Mouse (Mus musculus): Measurements from ENCODE around the gene Vps13a. TPM values are rescaled to one million over a fixed set of nuclear protein-coding genes. Genes with fewer than 3 reads are reported as not detected.

Gene Vps13a
- polyA plus RNA-seq, 1 experiment from 2014 or later: 7.4 TPM

GRCm38 (mm10) chr19:16684210-16684609, 96.5 kb downstream of the Vps13a start:
- Histone ChIP-seq H3K27ac (replicated peaks; ENCODE audit: low read depth, low read length) (no peak overlapping the region), H3K36me3 (replicated peaks; ENCODE audit: control insufficient read depth, insufficient read depth, low read depth, low read length) (no peaks in the 10 kb centered on the region)
- DNase-seq (ENCODE audit: low spot score): no peak

GRCm38 (mm10) chr19:16625610-16626395, 154.9 kb downstream of the Vps13a start:
- no peak overlapping the region for H3K9ac ChIP-seq (replicated peaks; ENCODE audit: low read length)
- no peak overlapping the region for H3K4me3 ChIP-seq (ENCODE audit: low read depth, low read length)
- ATAC-seq (replicated peaks; ENCODE audit: insufficient number of reproducible peaks, low FRiP score, low TSS enrichment, low read depth) (no peak), DNase-seq (ENCODE audit: low spot score) (no peak)
- no peaks in the 10 kb centered on the region for H3K27me3 ChIP-seq (ENCODE audit: control insufficient read depth, insufficient read depth, low read length)
- no peak overlapping the region for H3K27ac ChIP-seq (replicated peaks; ENCODE audit: low read depth, low read length)
- no peak overlapping the region for H3K4me2 ChIP-seq (ENCODE audit: low read depth, low read length)
- no peaks in the 10 kb centered on the region for H3K4me1 ChIP-seq (ENCODE audit: control insufficient read depth, insufficient read depth, low read length)
- H3K9me3 ChIP-seq (replicated peaks; ENCODE audit: control insufficient read depth, low read length): no peaks in the 10 kb centered on the region
- 33% methylated on average over 14 of the region's 14 CpGs for WGBS
- H3K36me3 ChIP-seq (replicated peaks; ENCODE audit: control insufficient read depth, insufficient read depth, low read depth, low read length): no peaks in the 10 kb centered on the region

More at GRCm38 (mm10) chr19:16684210-16684609, 96.5 kb downstream of the Vps13a start:
- no peak for ATAC-seq (replicated peaks; ENCODE audit: insufficient number of reproducible peaks, low FRiP score, low TSS enrichment, low read depth)
- Histone ChIP-seq H3K4me3 (ENCODE audit: low read depth, low read length) (no peak overlapping the region), H3K27me3 (ENCODE audit: control insufficient read depth, insufficient read depth, low read length) (no peaks in the 10 kb centered on the region), H3K9ac (replicated peaks; ENCODE audit: low read length) (no peak overlapping the region), H3K4me2 (ENCODE audit: low read depth, low read length) (no peak overlapping the region), H3K9me3 (replicated peaks; ENCODE audit: control insufficient read depth, low read length) (no peaks in the 10 kb centered on the region), H3K4me1 (ENCODE audit: control insufficient read depth, insufficient read depth, low read length) (no peaks in the 10 kb centered on the region)
- 84% methylated on average over 2 of the region's 2 CpGs for WGBS

GRCm38 (mm10) chr19:16624994-16625393, 155.7 kb downstream of the Vps13a start:
- Histone ChIP-seq H3K36me3 (replicated peaks; ENCODE audit: control insufficient read depth, insufficient read depth, low read depth, low read length) (no peaks in the 10 kb centered on the region), H3K4me3 (ENCODE audit: low read depth, low read length) (no peak overlapping the region), H3K9me3 (replicated peaks; ENCODE audit: control insufficient read depth, low read length) (no peaks in the 10 kb centered on the region), H3K4me2 (ENCODE audit: low read depth, low read length) (no peak overlapping the region), H3K27me3 (ENCODE audit: control insufficient read depth, insufficient read depth, low read length) (no peaks in the 10 kb centered on the region), H3K4me1 (ENCODE audit: control insufficient read depth, insufficient read depth, low read length) (no peaks in the 10 kb centered on the region), H3K27ac (replicated peaks; ENCODE audit: low read depth, low read length) (no peak overlapping the region), H3K9ac (replicated peaks; ENCODE audit: low read length) (no peak overlapping the region)
- ATAC-seq (replicated peaks; ENCODE audit: insufficient number of reproducible peaks, low FRiP score, low TSS enrichment, low read depth) (no peak), DNase-seq (ENCODE audit: low spot score) (no peak)

GRCm38 (mm10) chr19:16623154-16623553, 157.6 kb downstream of the Vps13a start:
- Histone ChIP-seq H3K9me3 (replicated peaks; ENCODE audit: control insufficient read depth, low read length) (no peaks in the 10 kb centered on the region), H3K4me3 (ENCODE audit: low read depth, low read length) (no peak overlapping the region), H3K27me3 (ENCODE audit: control insufficient read depth, insufficient read depth, low read length) (no peaks in the 10 kb centered on the region), H3K27ac (replicated peaks; ENCODE audit: low read depth, low read length) (no peak overlapping the region), H3K9ac (replicated peaks; ENCODE audit: low read length) (no peak overlapping the region), H3K4me2 (ENCODE audit: low read depth, low read length) (no peak overlapping the region), H3K4me1 (ENCODE audit: control insufficient read depth, insufficient read depth, low read length) (no peaks in the 10 kb centered on the region), H3K36me3 (replicated peaks; ENCODE audit: control insufficient read depth, insufficient read depth, low read depth, low read length) (no peaks in the 10 kb centered on the region)
- ATAC-seq (replicated peaks; ENCODE audit: insufficient number of reproducible peaks, low FRiP score, low TSS enrichment, low read depth): no peak
- no peak for DNase-seq (ENCODE audit: low spot score)
- WGBS: 91% methylated on average over 4 of the region's 4 CpGs

GRCm38 (mm10) chr19:16607634-16608033, 173.1 kb downstream of the Vps13a start:
- 83% methylated on average over 6 of the region's 6 CpGs for WGBS
- ATAC-seq (replicated peaks; ENCODE audit: insufficient number of reproducible peaks, low FRiP score, low TSS enrichment, low read depth): no peak

GRCm38 (mm10) chr19:16602026-16602425, 178.7 kb downstream of the Vps13a start:
- WGBS: 85% methylated on average over 8 of the region's 8 CpGs
- no peak overlapping the region for H3K4me2 ChIP-seq (ENCODE audit: low read depth, low read length)
- ATAC-seq (replicated peaks; ENCODE audit: insufficient number of reproducible peaks, low FRiP score, low TSS enrichment, low read depth) (no peak), DNase-seq (ENCODE audit: low spot score) (no peak)
- no peaks in the 10 kb centered on the region for H3K4me1 ChIP-seq (ENCODE audit: control insufficient read depth, insufficient read depth, low read length)
- no peaks in the 10 kb centered on the region for H3K27me3 ChIP-seq (ENCODE audit: control insufficient read depth, insufficient read depth, low read length)
- H3K36me3 ChIP-seq (replicated peaks; ENCODE audit: control insufficient read depth, insufficient read depth, low read depth, low read length): no peaks in the 10 kb centered on the region
- no peak overlapping the region for H3K4me3 ChIP-seq (ENCODE audit: low read depth, low read length)
- no peak overlapping the region for H3K27ac ChIP-seq (replicated peaks; ENCODE audit: low read depth, low read length)
- H3K9me3 ChIP-seq (replicated peaks; ENCODE audit: control insufficient read depth, low read length): no peaks in the 10 kb centered on the region
- no peak overlapping the region for H3K9ac ChIP-seq (replicated peaks; ENCODE audit: low read length)

More at GRCm38 (mm10) chr19:16607634-16608033, 173.1 kb downstream of the Vps13a start:
- no peak overlapping the region for H3K4me2 ChIP-seq (ENCODE audit: low read depth, low read length)
- H3K9ac ChIP-seq (replicated peaks; ENCODE audit: low read length): no peak overlapping the region
- no peaks in the 10 kb centered on the region for H3K27me3 ChIP-seq (ENCODE audit: control insufficient read depth, insufficient read depth, low read length)
- DNase-seq (ENCODE audit: low spot score): no peak
- no peak overlapping the region for H3K27ac ChIP-seq (replicated peaks; ENCODE audit: low read depth, low read length)
- H3K4me3 ChIP-seq (ENCODE audit: low read depth, low read length): no peak overlapping the region
- no peaks in the 10 kb centered on the region for H3K36me3 ChIP-seq (replicated peaks; ENCODE audit: control insufficient read depth, insufficient read depth, low read depth, low read length)
- no peaks in the 10 kb centered on the region for H3K9me3 ChIP-seq (replicated peaks; ENCODE audit: control insufficient read depth, low read length)
- no peaks in the 10 kb centered on the region for H3K4me1 ChIP-seq (ENCODE audit: control insufficient read depth, insufficient read depth, low read length)

GRCm38 (mm10) chr19:16599298-16599970, 181.3 kb downstream of the Vps13a start:
- peak; percentile 78 for ATAC-seq (replicated peaks; ENCODE audit: insufficient number of reproducible peaks, low FRiP score, low TSS enrichment, low read depth)
- no peaks in the 10 kb centered on the region for H3K27me3 ChIP-seq (ENCODE audit: control insufficient read depth, insufficient read depth, low read length)
- WGBS: 21% methylated on average over 9 of the region's 9 CpGs

GRCm38 (mm10) chr19:16598653-16599297, 182.0 kb downstream of the Vps13a start:
- peak; percentile 33 for DNase-seq (ENCODE audit: low spot score)
- Histone ChIP-seq H3K4me2 (ENCODE audit: low read depth, low read length) (no peak overlapping the region), H3K27me3 (ENCODE audit: control insufficient read depth, insufficient read depth, low read length) (no peaks in the 10 kb centered on the region), H3K36me3 (replicated peaks; ENCODE audit: control insufficient read depth, insufficient read depth, low read depth, low read length) (no peaks in the 10 kb centered on the region), H3K4me3 (ENCODE audit: low read depth, low read length) (no peak overlapping the region), H3K27ac (replicated peaks; ENCODE audit: low read depth, low read length) (no peak overlapping the region), H3K9ac (replicated peaks; ENCODE audit: low read length) (no peak overlapping the region), H3K4me1 (ENCODE audit: control insufficient read depth, insufficient read depth, low read length) (no peaks in the 10 kb centered on the region), H3K9me3 (replicated peaks; ENCODE audit: control insufficient read depth, low read length) (no peaks in the 10 kb centered on the region)
- WGBS: 46% methylated on average over 11 of the region's 11 CpGs
- ATAC-seq (replicated peaks; ENCODE audit: insufficient number of reproducible peaks, low FRiP score, low TSS enrichment, low read depth): peak; percentile 23; the same call in 1 of the 2 replicates

More at GRCm38 (mm10) chr19:16599298-16599970, 181.3 kb downstream of the Vps13a start:
- Histone ChIP-seq H3K4me2 (ENCODE audit: low read depth, low read length) (no peak overlapping the region), H3K4me1 (ENCODE audit: control insufficient read depth, insufficient read depth, low read length) (no peaks in the 10 kb centered on the region), H3K9me3 (replicated peaks; ENCODE audit: control insufficient read depth, low read length) (no peaks in the 10 kb centered on the region), H3K36me3 (replicated peaks; ENCODE audit: control insufficient read depth, insufficient read depth, low read depth, low read length) (no peaks in the 10 kb centered on the region), H3K4me3 (ENCODE audit: low read depth, low read length) (no peak overlapping the region), H3K9ac (replicated peaks; ENCODE audit: low read length) (no peak overlapping the region), H3K27ac (replicated peaks; ENCODE audit: low read depth, low read length) (no peak overlapping the region)
- peak; percentile 90 for DNase-seq (ENCODE audit: low spot score)

Measured in embryonic facial prominence, embryonic 11.5 days (tissue).